ENCODE assay signal across 20 mouse cellular contexts in the genomic region with DNA sequence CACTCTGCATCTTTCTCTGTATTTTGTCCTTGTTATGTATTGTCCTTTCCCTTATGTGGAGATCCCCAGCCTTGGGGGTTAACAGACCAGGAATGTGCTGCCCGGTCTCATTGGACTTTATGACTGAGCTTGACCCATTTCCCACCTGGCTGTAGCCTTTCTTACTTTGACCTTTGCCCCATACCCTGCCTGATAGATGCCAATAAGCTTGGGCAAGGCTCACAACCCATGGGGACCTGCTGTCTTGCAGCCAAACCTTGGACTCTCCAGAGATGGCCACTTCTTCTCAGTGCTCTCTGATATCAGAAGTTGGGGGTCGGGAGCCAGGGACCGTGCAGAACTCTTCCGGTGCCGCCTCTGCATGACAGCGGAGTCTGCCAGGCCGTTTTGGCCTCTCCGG. TPM values are rescaled to one million over a fixed set of nuclear protein-coding genes. Genes with fewer than 3 reads are reported as not detected.
DNase-seq lines count a peak whose midpoint lies in the region; ATAC-seq and TF ChIP-seq lines count a peak whose summit lies in the region.
"Had no signal": no experiment of that assay in that cellular context is flagged by ENCODE, and none has a peak within 500 bp of the region (broad histone marks: within the 10 kb centered on the region; RNA-seq: fewer than 3 reads in every experiment).

No protein-coding gene starts in this region.

- H3K4me1 ChIP-seq in kidney, adult 2 months (ENCODE audit: control insufficient read depth, insufficient read depth, low read length): peaks cover 6% of the 10 kb centered on the region; the same call in 1 of the 2 replicates
- H3K4me1 ChIP-seq in kidney, embryonic 15.5 days: no peaks in the 10 kb centered on the region
- peaks cover 7% of the 10 kb centered on the region for H3K4me1 ChIP-seq in liver, adult 2 months (ENCODE audit: control insufficient read depth, insufficient read depth, low read length)
- H3K4me1 ChIP-seq in liver, embryonic 11.5 days (replicated peaks; ENCODE audit: control insufficient read depth, insufficient read depth, low read length): peaks cover 12% of the 10 kb centered on the region
- H3K4me1 ChIP-seq: embryonic facial prominence, embryonic 15.5 days had no signal

- no peak for TF ChIP-seq POLR2A in kidney, adult 2 months (IDR thresholded peaks at IDR 0.05; ENCODE audit: low read depth, low read length)
- TF ChIP-seq POLR2A in liver, adult 2 months (IDR thresholded peaks at IDR 0.05; ENCODE audit: extremely low read depth, insufficient read depth, low read length): no peak

- no peak overlapping the region for H3K4me2 ChIP-seq in kidney, embryonic 15.5 days
- no peak overlapping the region for H3K4me2 ChIP-seq in liver, embryonic 11.5 days
- H3K4me2 ChIP-seq: embryonic facial prominence, embryonic 15.5 days; heart, embryonic 12.5 days; hindbrain, embryonic 14.5 days had no signal

- no peaks in the 10 kb centered on the region for H3K9me3 ChIP-seq in kidney, embryonic 15.5 days (replicated peaks)
- no peaks in the 10 kb centered on the region for H3K9me3 ChIP-seq in liver, embryonic 11.5 days (ENCODE audit: control insufficient read depth, low read length)
- H3K9me3 ChIP-seq: embryonic facial prominence, embryonic 15.5 days; forebrain, embryonic 10.5 days; heart, embryonic 12.5 days; hindbrain, embryonic 10.5 days had no signal

- H3K36me3 ChIP-seq in kidney, adult 2 months (ENCODE audit: control insufficient read depth, insufficient read depth, low read length): no peaks in the 10 kb centered on the region; the same call in 1 of the 2 replicates
- peaks cover 11% of the 10 kb centered on the region; the same call in 1 of the 2 replicates for H3K36me3 ChIP-seq in kidney, embryonic 15.5 days
- H3K36me3 ChIP-seq in liver, adult 2 months (ENCODE audit: control insufficient read depth, insufficient read depth, low read length): peaks cover 2% of the 10 kb centered on the region; the same call in 1 of the 2 replicates
- H3K36me3 ChIP-seq in liver, embryonic 11.5 days (ENCODE audit: control insufficient read depth, insufficient read depth, low read length): peaks cover 11% of the 10 kb centered on the region

- no peak for ATAC-seq in kidney, embryonic 15.5 days (replicated peaks; ENCODE audit: low FRiP score)
- no peak for ATAC-seq in liver, embryonic 11.5 days (replicated peaks; ENCODE audit: low FRiP score)
- ATAC-seq: forebrain, embryonic 14.5 days had no signal

- no peak for TF ChIP-seq CTCF in kidney, adult 2 months (conservative IDR thresholded peaks at IDR 0.05; ENCODE audit: insufficient read depth, insufficient read length, low read depth, low read length)
- no peak for TF ChIP-seq CTCF in liver, adult 2 months (IDR thresholded peaks at IDR 0.05; ENCODE audit: low read depth, low read length)

- H3K27ac ChIP-seq in kidney, adult 2 months (ENCODE audit: insufficient read depth, low read depth, low read length): no peak overlapping the region
- no peak overlapping the region for H3K27ac ChIP-seq in kidney, embryonic 15.5 days
- H3K27ac ChIP-seq in liver, adult 2 months (replicated peaks; ENCODE audit: insufficient read depth, low read depth, low read length): no peak overlapping the region
- no peak overlapping the region for H3K27ac ChIP-seq in liver, embryonic 11.5 days (ENCODE audit: low read depth, low read length)
- H3K27ac ChIP-seq: embryonic facial prominence, embryonic 15.5 days; forebrain, embryonic 10.5 days; gastrocnemius, adult 2 months; hindbrain, embryonic 10.5 days; hindbrain, embryonic 14.5 days had no signal

- DNase-seq in adrenal gland, postnatal 36 days: peak; percentile 5 to 36
- DNase-seq in adrenal gland, postnatal 4 days (ENCODE audit: low spot score in 2 of 2): no peak
- DNase-seq in kidney, adult 2 months: peak; percentile 77
- peak; percentile 92 for DNase-seq in liver, adult 2 months (ENCODE audit: extremely low read depth, low read depth, low spot score)
- DNase-seq in liver, embryonic 11.5 days (ENCODE audit: low spot score): no peak
- DNase-seq in thymus, postnatal 36 days: no peak
- DNase-seq: cerebellum, adult 11 months; cerebellum, adult 8-10 months; cerebellum, postnatal 14 days; embryo, embryonic 11 days; gastrocnemius, adult 2 months; gastrocnemius, postnatal 25 days had no signal

- H3K79me2 ChIP-seq in liver, adult 2 months (ENCODE audit: control insufficient read depth, insufficient read depth, low read length): no peaks in the 10 kb centered on the region

- H3K27me3 ChIP-seq in kidney, adult 2 months (replicated peaks; ENCODE audit: control insufficient read depth, insufficient read depth, low read length): no peaks in the 10 kb centered on the region
- no peaks in the 10 kb centered on the region for H3K27me3 ChIP-seq in kidney, embryonic 15.5 days
- H3K27me3 ChIP-seq in liver, adult 2 months (ENCODE audit: control insufficient read depth, insufficient read depth, low read length): no peaks in the 10 kb centered on the region
- no peaks in the 10 kb centered on the region for H3K27me3 ChIP-seq in liver, embryonic 11.5 days (replicated peaks; ENCODE audit: control insufficient read depth, insufficient read depth, low read length)
- H3K27me3 ChIP-seq: embryonic facial prominence, embryonic 15.5 days; heart, embryonic 12.5 days had no signal

- no peak overlapping the region for H3K9ac ChIP-seq in kidney, embryonic 15.5 days
- no peak overlapping the region for H3K9ac ChIP-seq in liver, adult 2 months (ENCODE audit: low read depth, low read length)
- no peak overlapping the region for H3K9ac ChIP-seq in liver, embryonic 11.5 days (ENCODE audit: low read depth, low read length)
- H3K9ac ChIP-seq: embryonic facial prominence, embryonic 15.5 days; heart, embryonic 12.5 days; hindbrain, embryonic 14.5 days had no signal

- WGBS in kidney, adult 2 months: 70% methylated on average over 8 of the region's 8 CpGs
- 88% methylated on average over 8 of the region's 8 CpGs for whole genome bisulfite sequencing in kidney, embryonic 15.5 days
- 31% methylated on average over 8 of the region's 8 CpGs for WGBS in liver, adult 2 months
- WGBS in liver, embryonic 11.5 days: 90% methylated on average over 8 of the region's 8 CpGs

- no peak overlapping the region for H3K4me3 ChIP-seq in kidney, adult 2 months (ENCODE audit: insufficient read depth, low read depth, low read length)
- H3K4me3 ChIP-seq in kidney, embryonic 15.5 days (replicated peaks): no peak overlapping the region
- H3K4me3 ChIP-seq in liver, adult 2 months (ENCODE audit: insufficient read depth, low read depth, low read length): no peak overlapping the region
- H3K4me3 ChIP-seq in liver, embryonic 11.5 days (ENCODE audit: low read depth, low read length): no peak overlapping the region
- H3K4me3 ChIP-seq: embryonic facial prominence, embryonic 15.5 days; erythroblast, embryonic 14.5 days; forebrain, embryonic 10.5 days; gastrocnemius, adult 2 months; heart, embryonic 12.5 days; hindbrain, embryonic 10.5 days had no signal

RNA-seq across cellular contexts. Expression of gene Sccpdh, which starts 59.5 kb away (rescaled TPM):
- total RNA-seq in adrenal gland, postnatal 36 days (2021): 10 to 100 TPM; 34.8 to 42.0 TPM
- 10 to 100 TPM; 38.0 to 39.6 TPM for total RNA-seq in adrenal gland, postnatal 4 days (2021)
- 11.4 and 14.2 TPM in 2 replicates for polyA plus RNA-seq in kidney, adult 2 months (2012; rRNA removed)
- polyA plus RNA-seq in kidney, embryonic 15.5 days (2015; fragmentation: Nextera tagmentation; extraction: Ambion mirVana): 73.1 and 74.8 TPM in 2 replicates
- 4.5 and 4.8 TPM in 2 replicates for total RNA-seq in liver, adult 2 months (2014; rRNA removed)
- polyA plus RNA-seq in liver, adult 2 months (2012; rRNA removed): 1.0 and 1.4 TPM in 2 replicates
- polyA plus RNA-seq in liver, embryonic 11.5 days (2014; fragmentation: Nextera tagmentation; extraction: Ambion mirVana): 26.7 and 29.5 TPM in 2 replicates
- polyA plus RNA-seq: erythroblast, embryonic 14.5 days had no signal

Comparison
In these comparisons a context has a peak if more than half of its experiments do, and no peak if none do; other contexts are left out.
1. DNase-seq: peak in adrenal gland, postnatal 36 days (2 of 2), kidney, adult 2 months (single experiment) and liver, adult 2 months (single experiment); none in adrenal gland, postnatal 4 days (0 of 2), liver, embryonic 11.5 days (single experiment) and thymus, postnatal 36 days (0 of 2).